Mouse (Mus musculus): Measurements from ENCODE around the gene Ppp1r14c. TPM values are rescaled to one million over a fixed set of nuclear protein-coding genes. Genes with fewer than 3 reads are reported as not detected.

The Ppp1r14c gene
- polyA plus RNA-seq, 1 experiment from 2014 or later, result 2.0 TPM

- Histone ChIP-seq H3K27me3 (replicated peaks; ENCODE audit: control insufficient read depth, insufficient read depth, low read length) (no peaks in the 10 kb centered on the region), H3K4me1 (ENCODE audit: control insufficient read depth, insufficient read depth, low read length) (peaks cover 6% of the 10 kb centered on the region), H3K4me2 (ENCODE audit: low read depth, low read length) (no peak overlapping the region), H3K9ac (ENCODE audit: low read depth, low read length) (no peak overlapping the region), H3K4me3 (ENCODE audit: low read length) (no peak overlapping the region), H3K27ac (ENCODE audit: low read length) (no peak overlapping the region), H3K9me3 (ENCODE audit: control insufficient read depth, low read length) (no peaks in the 10 kb centered on the region), H3K36me3 (ENCODE audit: control insufficient read depth, insufficient read depth, low read length) (no peaks in the 10 kb centered on the region)
- ATAC-seq, result peak; percentile 55; the same call in 1 of the 2 replicates
- 66% methylated on average over 8 of the region's 8 CpGs for WGBS
Measured at GRCm38 (mm10) chr10:3512620-3513305, 146.9 kb downstream of the Ppp1r14c start.

- WGBS, result 71% methylated on average over 6 of the region's 6 CpGs
- no peak overlapping the region for H3K4me2 ChIP-seq (ENCODE audit: low read depth, low read length)
- H3K27ac ChIP-seq (ENCODE audit: low read length), result no peak overlapping the region
- ATAC-seq, result no peak
- H3K4me1 ChIP-seq (ENCODE audit: control insufficient read depth, insufficient read depth, low read length), result no peaks in the 10 kb centered on the region
- H3K9me3 ChIP-seq (ENCODE audit: control insufficient read depth, low read length), result no peaks in the 10 kb centered on the region
- no peaks in the 10 kb centered on the region for H3K27me3 ChIP-seq (replicated peaks; ENCODE audit: control insufficient read depth, insufficient read depth, low read length)
- no peak overlapping the region for H3K9ac ChIP-seq (ENCODE audit: low read depth, low read length)
- H3K36me3 ChIP-seq (ENCODE audit: control insufficient read depth, insufficient read depth, low read length), result no peaks in the 10 kb centered on the region
- H3K4me3 ChIP-seq (ENCODE audit: low read length), result no peak overlapping the region
Measured at GRCm38 (mm10) chr10:3513947-3514346, 148.1 kb downstream of the Ppp1r14c start.

Small RNA genes within 50 kb of the gene (microRNA-seq; reads per million reads assigned to microRNA genes)
- not detected for gene Gm24482

Other genes starting within 250 kb of the Ppp1r14c start
- gene H60c, start 98.3 kb upstream of the Ppp1r14c start, polyA plus RNA-seq (2015; fragmentation: Nextera tagmentation; extraction: Ambion mirVana), result 0.05 and 0.11 TPM in 2 replicates
- 7.5 and 7.6 TPM in 2 replicates for gene Iyd, start 174.2 kb downstream of the Ppp1r14c start, polyA plus RNA-seq (2015; fragmentation: Nextera tagmentation; extraction: Ambion mirVana)

Measured in intestine, embryonic 16.5 days (tissue).